In genomic region chr17:77593807-77594206, GRCm38 (mm10) we compare ENCODE assay signal across 15 mouse cellular contexts.
"Had no signal": no experiment of that assay in that cellular context is flagged by ENCODE, and none has a peak within 500 bp of the region (broad histone marks: within the 10 kb centered on the region; RNA-seq: fewer than 3 reads in every experiment).

No protein-coding gene starts in this region.

- H3K4me2 ChIP-seq: limb, embryonic 12.5 days; limb, embryonic 15.5 days; liver, embryonic 13.5 days had no signal

- H3K36me3 ChIP-seq: limb, embryonic 12.5 days; limb, embryonic 15.5 days; liver, embryonic 13.5 days had no signal

- H3K27me3 ChIP-seq: limb, embryonic 12.5 days; limb, embryonic 15.5 days; liver, embryonic 13.5 days had no signal

- H3K27ac ChIP-seq: limb, embryonic 12.5 days; limb, embryonic 15.5 days; liver, embryonic 13.5 days; stomach, postnatal 0 days had no signal

- H3K4me1 ChIP-seq: limb, embryonic 12.5 days; limb, embryonic 15.5 days; liver, embryonic 13.5 days had no signal

- ATAC-seq: intestine, embryonic 16.5 days had no signal

- DNase-seq: kidney, adult 18-20 months; kidney, adult 9 months; kidney, postnatal 14 days; kidney, postnatal 4 days; left cerebral cortex, postnatal 4 days; liver, embryonic 13.5 days; lung, adult 2 months; lung, postnatal 14 days; lung, postnatal 4 days; thymus, adult 2 months; thymus, postnatal 14 days had no signal

- H3K4me3 ChIP-seq: limb, embryonic 12.5 days; limb, embryonic 15.5 days; liver, embryonic 13.5 days had no signal

- H3K9me3 ChIP-seq: limb, embryonic 12.5 days; limb, embryonic 15.5 days; liver, embryonic 13.5 days had no signal

- H3K9ac ChIP-seq: limb, embryonic 12.5 days; limb, embryonic 15.5 days; liver, embryonic 13.5 days had no signal
